Mouse (Mus musculus) liver, embryonic 14.5 days (tissue): ENCODE data around the gene Pde10a. TPM values are rescaled to one million over a fixed set of nuclear protein-coding genes. Genes with fewer than 3 reads are reported as not detected.

Experiments used
- ATAC-seq: fragments of 200-750 bp; cut with Nextera tagmentation; 2 replicates; pipeline ENCODE4 v1.8.0; 2017; ENCODE audit warnings: moderate number of reproducible peaks, mild to moderate bottlenecking, moderate library complexity; ENCODE audit not compliant: insufficient read depth
- DNase-seq, 3 experiments: peaks; one replicate each; pipeline ENCODE4 v3.0.0-alpha.2; 2012 to 2013; ENCODE audit warnings: low read depth in 3 of 3, low spot score in 3 of 3
- H3K27ac ChIP-seq: fragments of 300-500 bp; sonication (generic); 2 replicates; pipeline ENCODE4 v1.5.1; 2014; ENCODE audit warnings: moderate library complexity, mild to moderate bottlenecking, control low read depth, inconsistent platforms
- H3K27me3 ChIP-seq: fragments of 300-500 bp; sonication (generic); 2 replicates; pipeline ENCODE4 v1.6.1; 2014; ENCODE audit warnings: mild to moderate bottlenecking, low read length, moderate library complexity; ENCODE audit not compliant: control insufficient read depth, insufficient read depth
- H3K36me3 ChIP-seq: fragments of 300-500 bp; sonication (generic); replicated peaks from 2 replicates; pipeline ENCODE4 v1.6.1; 2014; ENCODE audit warnings: low read depth; ENCODE audit not compliant: control insufficient read depth, insufficient read depth
- H3K4me1 ChIP-seq, 2 experiments: fragments of 200-500 bp in 1 of 2; fragments of 300-500 bp in 1 of 2; sonication (generic) in 1 of 2; replicated peaks; 2 replicates each; pipeline ENCODE4 v1.6.1; 2012 to 2014; ENCODE audit warnings: antibody characterized with exemption in 1 of 2, inconsistent platforms in 1 of 2, low read length in 1 of 2; ENCODE audit not compliant: control insufficient read depth in 2 of 2, insufficient read depth in 2 of 2
- H3K4me2 ChIP-seq: fragments of 300-500 bp; sonication (generic); 2 replicates; pipeline ENCODE4 v1.6.1; 2014; ENCODE audit warnings: low read depth, mild to moderate bottlenecking, control low read depth, moderate library complexity
- H3K4me3 ChIP-seq, 2 experiments: fragments of 200-500 bp in 1 of 2; fragments of 300-500 bp in 1 of 2; sonication (generic) in 1 of 2; 2 replicates each; pipeline ENCODE4 v1.5.1; 2012 to 2014; ENCODE audit warnings: low read depth in 2 of 2, low read length in 2 of 2, mild to moderate bottlenecking in 2 of 2, control low read depth in 1 of 2, inconsistent platforms in 1 of 2, moderate library complexity in 1 of 2; ENCODE audit not compliant: insufficient read depth in 1 of 2
- H3K9ac ChIP-seq: fragments of 300-500 bp; sonication (generic); replicated peaks from 2 replicates; pipeline ENCODE4 v1.6.1; 2014; ENCODE audit warnings: mild to moderate bottlenecking, control low read depth, moderate library complexity
- H3K9me3 ChIP-seq: fragments of 300-500 bp; sonication (generic); 2 replicates; pipeline ENCODE4 v1.6.1; 2016; ENCODE audit warnings: low read length, mixed read lengths; ENCODE audit not compliant: control insufficient read depth
- CTCF ChIP-seq: IDR thresholded peaks from 2 replicates; pipeline ENCODE4 v1.5.1; 2016; ENCODE audit warnings: antibody characterized with exemption, low read depth, control low read depth
- EP300 ChIP-seq: IDR thresholded peaks from 2 replicates; pipeline ENCODE4 v1.6.1; 2016; ENCODE audit warnings: antibody characterized with exemption, low read depth
- WGBS: fragments of 180-500 bp; shearing (Covaris S2); extraction: QIAGEN DNeasy Blood & Tissue Kit; methylation state at CpG from one replicate; pipeline ENCODE4 v1.1.7; 2014; ENCODE audit not compliant: insufficient replicate concordance; 5-methylcytosine and 5-hydroxymethylcytosine counted together
- polyA plus RNA-seq, 2 experiments: library from polyadenylated mRNA; depleted of rRNA in 1 of 2; stranded (reverse) in 1 of 2; unstranded in 1 of 2; fragments of >200 nt; fragmentation: Nextera tagmentation in 1 of 2; extraction: Ambion mirVana in 1 of 2; gene quantifications; 2 replicates each; pipeline versions ENCODE4 v1.2.1 to v1.2.3; 2012 to 2014

The Pde10a gene
- polyA plus RNA-seq, 2 experiments: 0.52 to 0.60 TPM

DNA sequence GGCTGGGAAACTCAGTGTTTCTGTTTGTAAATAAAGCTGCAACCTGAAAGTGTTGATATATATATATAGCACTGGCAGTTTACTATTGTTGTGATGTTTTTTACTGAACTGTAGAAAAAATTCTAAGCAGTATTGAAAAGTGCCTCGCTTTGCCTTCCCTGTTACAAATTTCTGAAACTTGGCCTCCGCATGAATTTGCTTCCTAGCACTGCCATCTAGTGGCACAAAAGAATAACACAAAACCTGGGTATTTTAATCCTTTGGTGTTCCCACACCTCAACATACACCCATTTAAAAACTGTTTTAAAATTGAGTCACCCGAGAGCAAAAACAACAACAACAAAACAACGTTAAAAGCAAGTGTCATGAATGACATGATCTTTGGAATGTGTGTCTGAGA lies 411.4 kb downstream of the Pde10a start:
- TF ChIP-seq CTCF: peak; percentile 42; the same call in 1 of the 2 replicates
- TF ChIP-seq EP300: no peak
- Histone ChIP-seq H3K4me3 (no peak overlapping the region), H3K27me3 (no peaks in the 10 kb centered on the region; the same call in 1 of the 2 replicates), H3K9me3 (no peaks in the 10 kb centered on the region), H3K27ac (no peak overlapping the region), H3K9ac (no peak overlapping the region), H3K4me2 (no peak overlapping the region), H3K36me3 (no peaks in the 10 kb centered on the region), H3K4me1 (no peaks in the 10 kb centered on the region)
- ATAC-seq: no peak
- 1% methylated on average over 4 of the region's 4 CpGs for WGBS
- peak in 1 of 3 experiments; percentile 2 for DNase-seq

DNA sequence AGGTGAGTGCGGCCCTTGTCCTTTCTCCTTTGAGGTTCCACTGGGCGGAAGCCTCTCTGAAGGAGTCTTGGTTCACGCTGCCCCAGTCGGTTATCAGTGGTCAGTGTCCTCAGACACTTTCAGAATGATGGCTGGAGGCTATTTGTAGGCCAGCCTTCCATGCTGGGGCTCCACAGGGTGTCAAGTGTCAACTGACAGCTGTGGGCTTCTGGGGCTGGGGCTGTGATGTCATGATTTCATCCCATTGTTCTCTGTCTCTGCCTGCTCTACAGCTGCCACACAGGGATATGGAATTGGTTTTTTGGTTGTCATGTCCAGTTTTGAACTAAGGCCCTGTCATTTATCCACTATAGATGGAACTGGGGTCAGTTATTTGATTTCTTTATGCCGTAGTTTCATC lies 426.4 kb downstream of the Pde10a start:
- Histone ChIP-seq H3K4me3 (no peak overlapping the region), H3K4me2 (no peak overlapping the region), H3K27ac (no peak overlapping the region), H3K9ac (no peak overlapping the region), H3K36me3 (no peaks in the 10 kb centered on the region), H3K4me1 (no peaks in the 10 kb centered on the region), H3K27me3 (no peaks in the 10 kb centered on the region), H3K9me3 (no peaks in the 10 kb centered on the region)
- TF ChIP-seq EP300: no peak
- TF ChIP-seq CTCF: no peak
- 69% methylated on average over 5 of the region's 5 CpGs for WGBS
- DNase-seq (no peak), ATAC-seq (no peak)

DNA sequence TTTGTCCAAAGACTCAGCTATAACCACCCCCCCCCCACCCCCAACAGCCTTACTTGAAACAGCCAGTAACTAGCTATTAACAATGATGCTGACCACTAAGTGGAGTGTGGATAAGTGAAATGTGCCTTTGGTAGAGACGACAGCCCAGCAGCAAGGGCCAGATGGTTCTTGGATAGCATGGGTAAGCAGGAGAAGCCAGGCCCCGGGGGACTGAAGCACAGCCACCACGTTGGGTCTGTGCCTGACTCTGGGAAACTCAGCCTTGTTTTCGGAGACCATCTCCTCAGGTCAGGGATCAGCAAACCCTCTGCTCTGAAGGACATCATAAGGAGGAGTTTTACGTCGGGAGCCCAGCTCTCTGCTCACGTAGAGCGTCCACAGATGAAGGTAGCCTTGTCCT lies 427.8 kb downstream of the Pde10a start:
- TF ChIP-seq CTCF: no peak
- TF ChIP-seq EP300: no peak
- WGBS: 73% methylated on average over 8 of the region's 8 CpGs
- Histone ChIP-seq H3K27ac (no peak overlapping the region), H3K27me3 (no peaks in the 10 kb centered on the region), H3K9ac (no peak overlapping the region), H3K4me3 (no peak overlapping the region), H3K36me3 (no peaks in the 10 kb centered on the region), H3K4me1 (no peaks in the 10 kb centered on the region), H3K9me3 (no peaks in the 10 kb centered on the region), H3K4me2 (no peak overlapping the region)
- ATAC-seq (no peak), DNase-seq (no peak)

DNA sequence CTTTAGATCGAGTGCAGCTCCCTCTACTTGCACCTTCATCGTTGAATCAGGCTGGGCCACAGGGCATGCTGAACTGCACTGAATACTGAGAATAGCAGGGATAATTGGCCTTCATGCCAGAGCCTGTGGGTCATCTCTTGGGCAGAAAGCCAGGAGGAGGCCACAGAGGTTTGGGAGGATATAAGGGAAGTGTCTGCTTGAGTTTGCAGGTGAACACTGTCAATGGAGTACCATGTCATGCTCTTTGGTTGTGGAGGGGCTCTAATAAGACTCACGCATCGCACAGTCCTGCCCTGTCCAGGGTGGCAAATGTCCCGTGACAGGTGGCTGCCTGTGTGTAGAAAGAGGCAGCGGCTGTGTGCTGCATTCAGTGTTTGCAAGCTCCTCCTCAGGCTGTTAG lies 433.0 kb downstream of the Pde10a start:
- Histone ChIP-seq H3K27ac (no peak overlapping the region), H3K27me3 (no peaks in the 10 kb centered on the region), H3K9me3 (no peaks in the 10 kb centered on the region), H3K4me2 (no peak overlapping the region), H3K9ac (no peak overlapping the region), H3K4me3 (no peak overlapping the region), H3K36me3 (no peaks in the 10 kb centered on the region), H3K4me1 (no peaks in the 10 kb centered on the region)
- WGBS: 67% methylated on average over 6 of the region's 6 CpGs
- TF ChIP-seq EP300 (no peak), CTCF (no peak)
- ATAC-seq: no peak
- DNase-seq: no peak

DNA sequence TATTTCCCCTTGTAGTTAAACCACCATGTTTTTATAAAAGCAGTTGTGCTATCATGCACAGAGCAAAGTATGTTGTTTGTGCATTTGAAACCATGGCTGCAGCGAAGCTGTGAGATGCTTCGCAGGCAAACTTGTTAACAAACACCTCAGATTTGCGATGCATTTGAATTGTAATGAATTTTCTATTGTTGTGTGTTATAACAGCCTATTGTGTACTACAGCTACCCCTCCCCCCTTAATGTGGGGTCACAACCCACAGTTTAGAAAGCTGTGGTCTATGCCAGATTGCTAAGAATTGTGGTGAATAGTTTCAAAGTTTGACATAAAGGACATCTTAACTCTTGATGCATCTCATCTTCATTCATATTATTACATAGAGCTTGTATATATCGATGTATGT lies 435.2 kb downstream of the Pde10a start:
- Histone ChIP-seq H3K9me3 (no peaks in the 10 kb centered on the region), H3K4me3 (no peak overlapping the region), H3K27ac (no peak overlapping the region), H3K27me3 (no peaks in the 10 kb centered on the region), H3K4me2 (no peak overlapping the region), H3K36me3 (no peaks in the 10 kb centered on the region), H3K4me1 (no peaks in the 10 kb centered on the region), H3K9ac (no peak overlapping the region)
- ATAC-seq: no peak
- 73% methylated on average over 4 of the region's 4 CpGs for WGBS
- no peak for DNase-seq
- TF ChIP-seq EP300: no peak
- TF ChIP-seq CTCF: no peak
